Mouse (Mus musculus) kidney, postnatal 0 days (tissue): ENCODE measurements at regions not wholly inside any gene's neighbourhood (a gene's known extent, or its start where the extent isn't known, plus 50 kb on each side); places are given as distances from the start of the nearest gene placed in this dataset.

Experiments used
- ATAC-seq: fragments of 200-750 bp; cut with Nextera tagmentation; replicated peaks from 2 replicates; pipeline ENCODE4 v1.8.0; 2017; ENCODE audit warnings: low read depth, moderate number of reproducible peaks, moderate TSS enrichment, moderate library complexity; ENCODE audit not compliant: low FRiP score
- DNase-seq: peaks from one replicate; pipeline ENCODE4 v3.0.0-alpha.2; 2016; ENCODE audit warnings: low spot score
- H3K27ac ChIP-seq: fragments of 300-500 bp; sonication (generic); 2 replicates; pipeline ENCODE4 v1.5.1; 2014; ENCODE audit warnings: mild to moderate bottlenecking
- H3K27me3 ChIP-seq: fragments of 300-500 bp; sonication (generic); 2 replicates; pipeline ENCODE4 v1.6.1; 2014; ENCODE audit warnings: low read length, mixed read lengths; ENCODE audit not compliant: insufficient read depth
- H3K36me3 ChIP-seq: fragments of 300-500 bp; sonication (generic); 2 replicates; pipeline ENCODE4 v1.6.1; 2014; ENCODE audit warnings: low read length, mixed read lengths; ENCODE audit not compliant: insufficient read depth
- H3K4me1 ChIP-seq: fragments of 300-500 bp; sonication (generic); replicated peaks from 2 replicates; pipeline ENCODE4 v1.6.1; 2014; ENCODE audit warnings: antibody characterized with exemption, low read length, mixed read lengths; ENCODE audit not compliant: insufficient read depth
- H3K4me2 ChIP-seq: fragments of 300-500 bp; sonication (generic); 2 replicates; pipeline ENCODE4 v1.6.1; 2014; ENCODE audit warnings: mild to moderate bottlenecking, low read length, moderate library complexity, mixed read lengths
- H3K4me3 ChIP-seq: fragments of 300-500 bp; sonication (generic); replicated peaks from 2 replicates; pipeline ENCODE4 v1.5.1; 2014; ENCODE audit warnings: low read depth, low read length
- H3K9ac ChIP-seq: fragments of 300-500 bp; sonication (generic); 2 replicates; pipeline ENCODE4 v1.6.1; 2014; ENCODE audit warnings: low read depth, low read length
- H3K9me3 ChIP-seq: fragments of 300-500 bp; sonication (generic); replicated peaks from 2 replicates; pipeline ENCODE4 v1.6.1; 2016; ENCODE audit warnings: low read length, inconsistent platforms, mixed read lengths
- CTCF ChIP-seq: IDR thresholded peaks from 2 replicates; pipeline ENCODE4 v1.5.1; 2016; ENCODE audit warnings: antibody characterized with exemption, low read depth, mild to moderate bottlenecking, moderate library complexity
- WGBS: fragments of 180-500 bp; shearing (Covaris S2); extraction: QIAGEN DNeasy Blood & Tissue Kit; methylation state at CpG from one replicate; pipeline ENCODE4 v1.1.7; 2014; 5-methylcytosine and 5-hydroxymethylcytosine counted together

DNA sequence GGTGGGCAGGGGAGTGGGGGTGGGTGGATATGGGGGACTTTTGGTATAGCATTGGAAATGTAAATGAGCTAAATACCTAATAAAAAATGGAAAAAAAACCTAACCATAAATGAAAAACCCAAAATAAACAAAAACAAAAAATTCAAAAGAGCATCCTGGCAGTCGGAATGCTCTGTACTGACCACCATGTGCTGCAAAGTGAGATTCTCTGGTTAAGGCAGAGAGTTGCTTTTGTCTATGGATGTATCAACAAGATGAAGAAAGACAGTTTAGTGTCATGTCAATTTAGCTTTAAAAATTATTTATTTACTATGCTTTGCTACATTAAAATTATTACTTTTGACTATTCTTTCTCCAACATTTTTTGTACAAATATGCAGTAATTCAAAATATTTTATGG lies 88.5 kb downstream of the E330014E10Rik start:
- no peak overlapping the region for H3K4me2 ChIP-seq
- H3K27ac ChIP-seq, result no peak overlapping the region
- DNase-seq, result no peak
- TF ChIP-seq CTCF, result no peak
- no peaks in the 10 kb centered on the region for H3K27me3 ChIP-seq
- no peaks in the 10 kb centered on the region for H3K36me3 ChIP-seq
- H3K4me3 ChIP-seq, result no peak overlapping the region
- no peak for ATAC-seq
- H3K4me1 ChIP-seq, result no peaks in the 10 kb centered on the region
- H3K9ac ChIP-seq, result no peak overlapping the region
- WGBS, result 73% methylated on average over 1 of the region's 1 CpGs
- no peaks in the 10 kb centered on the region for H3K9me3 ChIP-seq

DNA sequence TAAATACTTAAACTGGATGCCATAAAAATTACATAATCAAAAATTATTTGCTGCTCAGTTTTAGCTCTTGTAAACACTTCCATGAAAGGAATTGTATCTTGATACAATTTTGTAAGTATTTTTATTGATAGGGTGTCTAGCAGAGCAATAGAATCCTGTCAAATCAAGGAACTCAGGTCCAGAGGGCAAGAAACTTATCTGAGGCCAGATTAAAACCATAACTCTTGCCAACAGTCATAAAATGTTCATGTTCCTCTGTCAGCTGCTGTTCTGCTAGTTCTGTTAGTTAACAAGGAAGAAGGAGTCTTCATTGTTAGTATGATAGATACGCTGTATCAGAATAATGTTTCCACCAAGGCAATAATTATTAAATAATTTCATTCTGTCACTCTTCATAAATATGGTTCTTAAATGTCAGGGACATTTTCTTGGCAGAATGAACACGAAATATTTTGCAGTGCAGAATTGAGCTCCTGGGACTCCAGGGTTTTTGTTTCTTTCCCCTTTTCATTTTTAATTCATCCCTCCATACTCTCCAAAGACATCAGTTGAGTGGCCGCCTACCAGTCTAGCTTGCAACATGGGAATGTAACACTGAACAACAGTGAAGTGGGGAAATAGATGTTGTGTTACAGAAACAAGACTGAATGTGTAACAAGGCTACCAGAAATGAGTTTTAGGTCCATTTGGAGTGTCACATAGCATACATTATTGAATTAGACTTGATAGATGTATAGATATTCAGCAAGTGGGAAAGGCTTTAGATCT lies 89.1 kb downstream of the E330014E10Rik start:
- WGBS, result 74% methylated on average over 3 of the region's 3 CpGs
- Histone ChIP-seq H3K27ac (peak overlapping the region; percentile 33; the same call in 1 of the 2 replicates), H3K4me3 (no peak overlapping the region), H3K4me1 (no peaks in the 10 kb centered on the region), H3K36me3 (no peaks in the 10 kb centered on the region), H3K9me3 (no peaks in the 10 kb centered on the region), H3K27me3 (no peaks in the 10 kb centered on the region), H3K4me2 (no peak overlapping the region), H3K9ac (no peak overlapping the region)
- ATAC-seq, result no peak
- no peak for DNase-seq
- no peak for TF ChIP-seq CTCF

DNA sequence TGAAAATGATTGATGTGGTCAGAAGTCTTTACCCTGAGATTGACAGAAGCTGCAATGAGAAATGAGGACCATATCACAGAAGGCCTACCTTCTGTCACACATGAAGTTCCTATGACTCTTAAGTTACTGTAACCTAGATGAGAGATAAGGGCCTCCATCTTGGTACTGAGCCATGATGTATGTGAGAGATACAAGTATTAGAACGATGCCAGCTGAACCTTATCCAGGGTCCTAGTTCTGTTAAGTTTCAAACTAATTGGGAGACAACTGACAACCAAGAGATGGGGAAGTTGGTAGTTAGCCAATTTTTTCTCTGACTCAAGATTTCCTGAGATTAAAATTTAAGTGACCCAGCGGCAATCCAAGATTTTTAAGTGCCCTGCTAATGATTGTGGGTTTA lies 89.7 kb downstream of the E330014E10Rik start:
- Histone ChIP-seq H3K4me2 (no peak overlapping the region), H3K27ac (peak overlapping the region; percentile 33; the same call in 1 of the 2 replicates), H3K4me1 (no peaks in the 10 kb centered on the region), H3K9me3 (no peaks in the 10 kb centered on the region), H3K4me3 (no peak overlapping the region), H3K9ac (no peak overlapping the region), H3K36me3 (no peaks in the 10 kb centered on the region), H3K27me3 (no peaks in the 10 kb centered on the region)
- no peak for TF ChIP-seq CTCF
- ATAC-seq (no peak), DNase-seq (no peak)
- 72% methylated on average over 2 of the region's 2 CpGs for WGBS

DNA sequence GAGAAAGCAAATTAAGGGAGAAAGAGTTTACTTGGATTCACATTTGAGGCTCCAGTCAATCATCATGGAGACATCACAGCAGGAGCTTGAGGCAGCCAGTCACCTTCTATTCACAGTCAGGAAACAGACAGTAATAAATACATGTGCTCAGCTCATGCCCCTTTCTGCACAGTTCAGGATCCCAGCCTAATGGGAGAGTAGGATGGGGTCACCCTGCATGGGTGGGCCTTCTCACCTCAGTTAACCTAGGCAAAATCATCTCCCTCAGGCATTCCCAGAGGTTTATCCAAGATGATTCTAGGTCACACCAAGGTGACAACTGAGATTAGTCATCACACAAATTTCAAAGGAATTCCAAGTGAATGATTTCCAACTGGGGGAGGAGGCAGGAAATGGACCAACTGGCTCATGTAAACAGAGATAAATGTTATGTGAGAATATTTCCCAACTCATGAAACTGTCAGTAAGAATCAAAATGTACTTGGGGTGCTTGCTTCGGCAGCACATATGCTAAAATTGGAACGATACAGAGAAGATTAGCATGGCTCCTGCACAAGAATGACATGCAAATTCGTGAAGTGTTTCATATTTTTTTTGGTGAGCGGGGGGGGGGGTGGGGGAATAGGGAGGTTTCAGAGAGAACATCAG lies 89.8 kb upstream of the Cxcl13 start:
- Histone ChIP-seq H3K4me3 (no peak overlapping the region), H3K27ac (no peak overlapping the region), H3K4me1 (no peaks in the 10 kb centered on the region), H3K36me3 (no peaks in the 10 kb centered on the region), H3K9ac (no peak overlapping the region), H3K27me3 (no peaks in the 10 kb centered on the region), H3K4me2 (no peak overlapping the region), H3K9me3 (no peaks in the 10 kb centered on the region)
- ATAC-seq (no peak), DNase-seq (peak; percentile 49)
- WGBS, result 53% methylated on average over 4 of the region's 4 CpGs
- no peak for TF ChIP-seq CTCF

DNA sequence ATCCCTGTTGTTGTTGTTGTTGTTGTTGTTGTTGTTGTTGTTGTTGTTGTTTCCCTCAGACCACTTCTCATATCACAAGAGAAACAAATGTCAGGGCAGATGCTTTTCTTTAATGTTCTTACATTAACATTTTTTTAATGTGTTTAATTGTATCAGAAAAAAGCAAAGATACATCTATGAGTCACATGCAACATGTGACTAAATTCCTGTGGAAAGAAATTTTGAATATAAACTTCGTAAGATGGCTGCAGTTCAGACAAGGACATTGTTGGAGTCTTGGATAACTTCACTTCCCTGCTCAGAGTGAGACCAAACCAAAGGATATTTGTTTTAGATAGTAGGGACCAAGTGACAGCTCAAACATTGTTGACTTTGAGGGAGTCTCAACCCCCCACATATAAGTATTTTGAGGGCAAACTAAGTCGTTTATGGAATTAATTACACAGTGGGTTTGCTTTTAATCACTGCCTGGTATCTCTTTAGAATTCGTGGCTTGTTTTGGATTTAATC lies 86.4 kb upstream of the Cxcl13 start:
- ATAC-seq (no peak), DNase-seq (no peak)
- H3K36me3 ChIP-seq, result no peaks in the 10 kb centered on the region
- H3K4me2 ChIP-seq, result no peak overlapping the region
- WGBS, result 34% methylated on average over 3 of the region's 3 CpGs
- H3K9ac ChIP-seq, result no peak overlapping the region
- no peak for TF ChIP-seq CTCF
- H3K4me1 ChIP-seq, result no peaks in the 10 kb centered on the region
- H3K9me3 ChIP-seq, result no peaks in the 10 kb centered on the region
- H3K27ac ChIP-seq, result no peak overlapping the region
- H3K4me3 ChIP-seq, result no peak overlapping the region
- no peaks in the 10 kb centered on the region for H3K27me3 ChIP-seq

DNA sequence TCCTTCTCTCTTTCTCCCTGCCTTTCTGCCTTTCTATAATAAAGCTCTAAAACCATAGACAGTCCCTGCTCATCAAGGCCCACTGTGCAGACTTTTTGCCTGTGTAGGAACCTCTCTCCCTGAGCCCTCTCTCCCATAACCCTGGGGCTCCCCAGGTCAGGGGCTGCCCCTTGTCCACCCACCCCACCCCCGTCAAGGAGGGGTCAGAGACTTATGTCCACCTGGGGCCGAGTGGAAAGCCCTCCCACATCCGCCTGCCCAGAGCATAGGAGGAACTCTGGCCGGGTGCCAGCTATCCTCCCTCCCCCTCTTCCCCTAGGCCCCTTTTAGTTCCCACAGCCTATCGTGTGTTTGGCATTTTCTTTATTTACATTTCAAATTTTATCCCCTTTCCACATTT lies 81.8 kb upstream of the Cxcl13 start:
- Histone ChIP-seq H3K4me2 (no peak overlapping the region), H3K9me3 (no peaks in the 10 kb centered on the region), H3K36me3 (no peaks in the 10 kb centered on the region), H3K4me1 (no peaks in the 10 kb centered on the region), H3K9ac (no peak overlapping the region), H3K27ac (no peak overlapping the region), H3K4me3 (no peak overlapping the region), H3K27me3 (no peaks in the 10 kb centered on the region)
- no peak for DNase-seq
- ATAC-seq, result no peak
- WGBS, result 35% methylated on average over 5 of the region's 5 CpGs
- TF ChIP-seq CTCF, result no peak
